In genomic region chr8:117157769-117158091, GRCm38 (mm10) we compare ENCODE assay signal across 8 mouse cellular contexts. TPM values are rescaled to one million over a fixed set of nuclear protein-coding genes. Genes with fewer than 3 reads are reported as not detected.
DNase-seq lines count a peak whose midpoint lies in the region; ATAC-seq lines count a peak whose summit lies in the region.

No protein-coding gene starts in this region.

- H3K27ac ChIP-seq in hindbrain, embryonic 11.5 days (ENCODE audit: low read depth, low read length), result peak overlapping the region; percentile 69

- H3K4me2 ChIP-seq in hindbrain, embryonic 11.5 days (replicated peaks; ENCODE audit: low read depth, low read length), result peak overlapping the region; percentile 89

- no peaks in the 10 kb centered on the region for H3K27me3 ChIP-seq in hindbrain, embryonic 11.5 days (ENCODE audit: control insufficient read depth, insufficient read depth, low read length)

- WGBS in hindbrain, embryonic 11.5 days, result under 1% methylated on average over 23 of the region's 45 CpGs

- H3K36me3 ChIP-seq in hindbrain, embryonic 11.5 days (ENCODE audit: control insufficient read depth, insufficient read depth, low read length), result no peaks in the 10 kb centered on the region

- H3K9ac ChIP-seq in hindbrain, embryonic 11.5 days (ENCODE audit: low read depth, low read length), result peak overlapping the region; percentile 80

- peak overlapping the region; percentile 79 for H3K4me3 ChIP-seq in hindbrain, embryonic 11.5 days (ENCODE audit: low read depth, low read length)

- peaks cover 2% of the 10 kb centered on the region; the same call in 1 of the 2 replicates for H3K4me1 ChIP-seq in hindbrain, embryonic 11.5 days (replicated peaks; ENCODE audit: control insufficient read depth, insufficient read depth, low read length)

- DNase-seq in MN1 (ENCODE audit: low spot score), result peak; percentile 99
- DNase-seq in cerebellum, adult 9-10 months, result peak; percentile 97
- DNase-seq in hindbrain, embryonic 11.5 days (ENCODE audit: low spot score), result peak; percentile 98
- peak; percentile 97 to 99 for DNase-seq in layer of hippocampus, postnatal 10 days (ENCODE audit: low spot score in 2 of 2)
- peak; percentile 97 for DNase-seq in lung, postnatal 10 days
- peak; percentile 97 for DNase-seq in ovary, postnatal 36 days (ENCODE audit: low spot score)
- peak; percentile 97 for DNase-seq in thymus, postnatal 25 days

- H3K9me3 ChIP-seq in hindbrain, embryonic 11.5 days (ENCODE audit: control insufficient read depth, low read length), result no peaks in the 10 kb centered on the region

- peak; percentile 94 for ATAC-seq in frontal cortex, adult (ENCODE audit: low TSS enrichment)
- peak; percentile 94 for ATAC-seq in hindbrain, embryonic 11.5 days (ENCODE audit: low FRiP score)

RNA-seq across cellular contexts. Expression of gene Gan, which starts 0.2 kb away (rescaled TPM):
- polyA plus RNA-seq in hindbrain, embryonic 11.5 days (2014; fragmentation: Nextera tagmentation; extraction: Ambion mirVana), result 2.9 and 3.2 TPM in 2 replicates
- total RNA-seq in layer of hippocampus, postnatal 10 days (2021), result 10 to 100 TPM; 22.6 to 24.7 TPM

Comparison
In these comparisons a context has a peak if more than half of its experiments do, and no peak if none do; other contexts are left out.
1. Peak in every context shown above with its lines: DNase-seq, ATAC-seq, H3K4me3 ChIP-seq and H3K27ac ChIP-seq.